Mouse (Mus musculus): Measurements from ENCODE around the gene Fam117b. TPM values are rescaled to one million over a fixed set of nuclear protein-coding genes. Genes with fewer than 3 reads are reported as not detected.
A peak's percentile ranks its signal among the peaks of the same experiment; 100 is the strongest.

The Fam117b gene
- total RNA-seq, 4 experiments from 2014 or later = 53.8 to 61.6 (median 54.3) TPM

DNA sequence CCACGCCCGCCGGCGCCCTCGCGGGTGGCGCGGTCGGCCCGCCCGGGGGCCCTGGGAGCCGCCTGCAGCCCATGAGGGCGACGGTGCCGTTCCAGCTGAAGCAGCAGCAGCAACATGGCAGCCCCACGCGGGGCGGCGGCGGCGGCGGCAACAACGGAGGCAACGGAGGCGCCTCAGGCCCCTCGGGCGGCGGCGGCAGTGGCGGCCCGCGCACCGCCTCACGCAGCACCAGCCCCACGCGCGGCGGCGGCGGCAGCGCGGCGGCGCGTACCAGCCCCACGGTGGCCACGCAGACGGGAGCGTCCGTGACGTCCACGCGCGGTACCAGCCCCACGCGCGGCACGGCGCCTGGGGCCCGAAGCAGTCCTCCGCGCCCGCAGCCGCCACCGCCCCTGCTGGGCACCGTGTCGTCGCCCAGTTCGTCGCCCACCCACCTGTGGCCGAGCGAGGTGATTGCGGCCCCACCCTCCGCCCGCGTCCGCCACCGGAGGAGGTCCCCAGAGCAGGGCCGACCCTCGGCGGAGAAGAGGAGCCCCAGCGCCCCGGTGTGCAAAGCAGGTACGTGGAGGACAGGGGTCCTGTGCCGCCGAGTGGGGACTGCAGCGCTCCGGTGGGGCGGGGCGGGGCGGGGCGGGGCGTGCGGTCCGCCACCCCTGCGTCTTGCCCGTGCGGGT lies 526 bp downstream of the Fam117b start:
- peak; percentile 28 to 58 for DNase-seq (ENCODE audit: low spot score in 2 of 2)

DNA sequence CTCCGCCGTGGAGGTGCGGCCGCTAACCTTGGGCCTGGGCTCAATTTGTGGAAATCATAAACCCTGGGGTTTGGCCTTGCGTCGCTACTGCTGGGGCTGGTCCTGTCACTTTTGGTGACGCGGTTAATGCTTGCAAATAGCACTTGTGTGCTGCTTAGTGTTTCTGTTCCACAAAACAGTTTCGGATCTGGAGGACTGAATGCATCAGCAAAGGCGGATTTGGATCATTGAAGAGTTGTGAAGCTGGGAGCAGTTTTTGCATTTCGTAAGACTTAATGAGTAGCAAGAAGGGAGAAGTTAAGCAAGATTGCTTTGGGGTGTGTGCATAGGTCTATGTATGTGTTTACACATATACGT lies 1.0 kb downstream of the Fam117b start:
- DNase-seq (ENCODE audit: low spot score in 2 of 2) = peak; percentile 16 to 22

DNA sequence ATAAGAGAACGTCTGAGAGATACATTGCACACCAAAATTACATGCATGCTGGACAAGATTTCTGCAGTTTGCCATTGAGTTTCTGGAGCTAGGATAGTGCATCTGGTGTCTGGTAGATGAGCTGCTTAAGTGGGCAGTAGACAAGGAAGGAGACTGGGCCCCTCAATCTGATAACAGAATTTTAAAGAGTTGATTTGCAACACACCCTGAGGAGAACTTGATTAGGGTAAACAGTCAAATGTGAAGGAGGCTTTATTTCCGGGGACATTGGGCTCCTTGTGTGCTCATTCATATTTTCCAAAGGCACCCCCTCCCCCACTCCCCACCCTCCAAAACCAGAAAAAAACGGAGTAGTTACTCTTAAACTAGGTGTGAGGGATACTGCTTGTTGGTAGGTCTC lies 2.0 kb downstream of the Fam117b start:
- DNase-seq (ENCODE audit: low spot score in 2 of 2) = no peak

DNA sequence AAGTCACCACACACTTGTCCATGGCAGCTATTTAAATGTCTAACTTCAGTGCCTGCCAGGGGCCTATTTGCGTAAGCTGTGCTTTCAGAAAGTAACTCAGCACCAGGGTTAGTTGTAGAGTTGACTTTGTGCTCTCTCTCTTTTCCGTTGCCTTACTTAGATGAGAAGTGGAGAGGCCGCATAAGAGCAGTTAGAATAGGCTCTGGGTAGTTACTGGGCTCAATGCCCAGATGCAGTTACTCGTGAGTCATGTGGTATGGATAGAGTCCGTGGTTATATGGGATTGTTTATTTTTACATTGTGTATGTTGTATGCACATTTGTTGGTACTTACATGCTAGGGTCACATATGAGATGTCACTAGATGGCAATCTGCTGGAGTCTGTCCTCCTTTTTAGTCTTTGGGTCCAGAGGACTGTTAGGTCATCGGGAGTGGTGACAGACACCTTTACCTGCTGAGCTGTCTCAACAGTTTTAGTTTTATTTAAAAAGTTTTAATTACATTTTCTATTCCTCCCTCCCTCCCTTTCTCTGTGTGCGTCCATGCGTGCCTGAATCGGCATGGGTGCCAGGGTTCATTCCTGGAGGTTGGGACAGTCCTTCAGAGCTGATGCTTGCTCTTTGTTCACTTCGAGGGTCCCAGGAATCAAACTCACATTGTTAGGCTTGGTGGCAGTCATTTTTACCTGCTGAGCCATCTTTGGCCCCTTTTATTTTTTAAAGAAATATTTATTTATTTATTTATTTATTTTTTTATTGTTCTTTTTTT lies 3.2 kb downstream of the Fam117b start:
- DNase-seq (ENCODE audit: low spot score in 2 of 2) = no peak

DNA sequence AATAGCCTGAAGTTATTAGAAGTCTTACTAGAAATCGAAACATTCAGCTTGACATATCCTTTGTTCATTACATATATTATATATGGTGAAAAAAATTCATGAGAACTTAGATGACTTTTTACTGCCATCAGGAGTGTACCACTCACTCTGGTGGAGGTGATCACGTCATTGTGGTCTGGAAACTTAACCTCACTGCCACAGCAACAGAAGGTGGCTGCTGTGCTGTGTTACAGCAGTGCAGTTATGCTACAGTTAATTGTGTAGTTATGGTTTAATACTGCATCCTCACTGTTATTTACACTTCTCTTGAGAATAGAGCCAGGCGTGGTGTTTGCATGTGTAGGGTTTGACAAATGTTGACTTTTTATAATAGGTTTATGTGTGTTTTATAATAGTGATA lies 4.6 kb downstream of the Fam117b start:
- DNase-seq (ENCODE audit: low spot score in 2 of 2) = no peak

DNA sequence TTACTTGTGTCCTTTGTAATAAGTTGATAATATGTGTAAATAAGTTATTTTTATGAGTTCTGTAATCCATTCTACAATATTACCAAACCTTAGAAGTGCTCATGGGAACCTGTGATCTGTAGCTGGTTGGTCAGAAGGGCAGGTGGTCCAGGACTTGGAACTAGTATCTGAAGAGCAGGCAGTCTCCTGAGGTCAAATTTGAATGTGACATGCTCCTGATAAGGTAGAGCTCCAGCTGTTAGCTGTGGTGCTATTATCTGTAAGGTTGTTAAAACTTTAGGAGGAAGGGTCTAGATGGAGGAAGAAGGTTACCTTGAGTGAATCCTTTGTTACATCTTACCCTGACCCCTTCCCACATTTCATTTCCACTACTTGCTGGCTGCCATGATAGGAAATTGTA lies 5.3 kb downstream of the Fam117b start:
- no peak for DNase-seq (ENCODE audit: low spot score in 2 of 2)

DNA sequence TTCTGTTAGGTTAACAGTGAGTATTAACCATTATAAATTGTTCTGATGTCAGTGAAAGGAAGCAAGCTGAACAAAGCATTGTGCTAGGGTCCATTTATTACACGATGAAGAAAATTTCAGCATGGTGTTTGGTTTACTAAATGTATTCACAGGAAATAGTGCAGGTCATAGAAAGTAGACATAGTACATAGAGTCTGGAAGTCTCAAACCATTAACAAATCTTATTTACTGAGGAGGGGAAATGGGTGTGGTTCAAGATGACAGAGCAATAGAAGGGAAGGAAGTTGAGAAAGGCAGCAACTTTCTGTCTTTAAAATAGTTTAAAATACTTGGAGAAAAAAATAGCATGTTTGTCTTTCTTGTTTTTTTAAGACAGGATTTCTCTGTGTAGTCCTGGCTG lies 10.4 kb downstream of the Fam117b start:
- DNase-seq (ENCODE audit: low spot score in 2 of 2) = no peak

DNA sequence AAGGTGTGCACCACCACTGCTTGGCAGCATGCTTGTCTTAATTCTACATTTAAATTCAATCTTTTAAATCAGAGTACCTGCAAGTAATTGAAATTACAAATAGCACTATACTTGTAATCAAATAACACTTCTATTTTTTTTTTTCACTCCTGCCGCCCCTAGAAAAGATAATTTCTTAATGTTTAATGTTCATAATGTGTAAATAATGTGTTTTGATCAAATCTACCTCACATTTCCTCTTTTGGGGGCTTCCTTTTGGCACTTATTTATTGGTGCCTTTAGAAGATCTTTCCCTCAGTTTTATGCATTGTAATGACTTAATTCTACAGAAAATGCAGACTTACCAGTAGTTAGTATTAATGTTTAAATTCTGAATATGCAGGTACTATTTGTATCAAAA lies 10.9 kb downstream of the Fam117b start:
- no peak for DNase-seq (ENCODE audit: low spot score in 2 of 2)

DNA sequence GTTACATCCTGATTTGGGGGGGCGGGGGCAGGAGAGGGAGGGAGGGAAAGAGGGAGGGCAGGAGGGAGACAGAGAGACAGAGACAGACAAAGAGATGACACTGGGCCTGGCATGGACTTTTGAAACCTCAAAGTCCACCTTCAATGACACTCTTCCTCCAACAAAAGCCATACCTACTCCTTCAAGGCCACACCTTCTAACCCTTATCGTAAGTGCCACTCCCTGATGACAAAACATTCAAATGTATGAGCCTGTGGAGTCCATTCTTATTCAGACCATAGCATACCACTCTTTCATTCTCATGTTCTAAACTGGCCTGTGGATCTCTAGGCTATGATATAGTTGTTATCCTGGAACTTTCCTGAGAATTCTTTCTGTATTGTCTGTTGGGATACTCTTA lies 11.6 kb downstream of the Fam117b start:
- no peak for DNase-seq (ENCODE audit: low spot score in 2 of 2)

DNA sequence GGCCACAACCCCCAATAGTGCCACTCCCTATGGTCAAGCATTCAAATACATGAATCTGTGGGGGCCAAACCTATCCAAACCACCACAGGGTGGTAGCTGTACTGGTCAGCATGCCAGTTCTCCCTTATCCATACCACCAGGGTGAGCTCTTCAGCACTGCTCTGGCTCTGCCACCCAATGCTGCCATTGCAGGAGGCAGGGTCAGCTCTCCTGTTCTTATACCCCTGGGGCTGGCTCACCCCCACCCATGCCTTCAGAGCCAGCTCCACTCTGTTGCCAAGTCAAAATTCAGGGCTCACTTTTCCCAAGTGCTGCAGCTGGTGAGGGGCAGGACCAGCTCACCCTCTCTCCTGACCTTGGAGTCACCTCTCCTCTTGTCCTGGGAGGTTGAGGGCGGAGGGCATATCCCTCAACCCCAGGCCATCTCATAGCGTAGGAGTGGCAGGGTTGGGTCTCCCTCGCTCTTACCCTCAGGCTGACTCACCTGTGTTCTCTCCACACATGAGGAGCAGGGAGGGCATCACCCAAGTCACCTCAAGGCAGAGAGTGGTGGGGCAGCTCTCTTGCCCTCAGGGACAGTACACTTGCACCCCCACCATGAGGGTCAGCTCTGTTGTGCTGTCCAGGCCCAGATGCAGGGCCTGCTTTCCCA lies 13.3 kb downstream of the Fam117b start:
- DNase-seq (ENCODE audit: low spot score in 2 of 2) = no peak

DNA sequence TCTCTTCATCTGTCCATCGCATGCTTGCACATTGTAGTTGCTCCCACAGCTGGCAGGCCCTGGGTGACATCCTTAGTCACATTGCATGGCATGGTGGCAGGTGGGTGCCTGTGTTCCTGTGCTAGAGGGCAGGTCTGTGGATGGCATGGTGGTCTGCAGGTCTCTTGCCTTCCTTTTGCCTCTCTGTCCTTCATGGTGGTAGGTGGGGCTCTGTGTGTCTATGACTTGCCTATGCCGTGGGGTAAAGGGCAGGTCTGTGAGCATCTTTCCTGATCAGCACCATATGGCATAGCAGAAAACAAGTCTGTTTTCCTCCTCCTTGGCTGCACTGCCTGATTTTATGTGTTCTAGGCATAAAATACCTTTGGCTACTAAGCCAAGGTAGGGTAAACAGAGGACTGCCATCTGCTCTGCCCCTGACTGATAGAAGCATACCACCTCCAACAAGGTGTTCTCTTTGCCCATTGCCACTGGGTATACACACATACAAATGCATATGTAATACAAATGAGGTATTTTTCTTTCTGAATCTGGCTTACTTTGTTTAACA lies 14.4 kb downstream of the Fam117b start:
- DNase-seq (ENCODE audit: low spot score in 2 of 2) = no peak

DNA sequence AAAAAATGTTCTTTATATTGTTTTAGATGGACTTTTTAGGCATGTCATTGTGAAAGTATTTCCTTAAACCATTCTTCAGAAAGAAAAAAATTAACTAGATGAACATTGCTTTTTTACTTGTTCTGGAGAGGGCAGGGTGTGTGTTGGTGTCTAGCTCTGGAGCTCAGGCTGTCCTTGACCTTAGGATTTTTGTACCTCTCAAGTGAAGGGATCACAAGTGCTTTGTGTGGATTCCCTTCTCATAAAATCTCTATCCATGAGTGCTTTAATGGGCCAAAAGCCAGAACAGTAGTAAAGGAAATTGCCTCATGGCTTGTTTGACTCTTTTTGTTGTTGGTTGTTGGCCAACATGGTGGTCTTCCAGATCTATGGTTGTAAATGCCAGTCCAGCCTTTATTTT lies 18.1 kb downstream of the Fam117b start:
- no peak for DNase-seq (ENCODE audit: low spot score in 2 of 2)

DNA sequence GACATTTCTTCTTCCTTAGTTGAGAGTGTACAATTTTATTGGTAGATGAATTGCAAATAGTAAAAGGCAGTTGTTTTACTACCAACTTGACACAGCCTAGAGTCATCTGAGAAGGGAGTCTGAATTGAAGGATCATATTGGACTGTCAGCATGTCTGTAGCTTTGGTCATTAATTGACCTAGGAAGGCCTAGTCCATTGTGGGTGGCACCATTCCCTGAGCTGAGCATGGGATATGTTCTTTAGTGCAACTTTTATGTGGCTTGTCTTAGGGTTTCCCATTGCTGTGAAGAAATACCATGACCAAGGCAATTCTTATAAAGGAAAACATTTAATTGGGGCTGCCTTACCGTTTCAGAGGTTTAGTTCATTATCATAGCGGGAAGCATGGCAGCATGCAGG lies 20.2 kb downstream of the Fam117b start:
- no peak for DNase-seq (ENCODE audit: low spot score in 2 of 2)

DNA sequence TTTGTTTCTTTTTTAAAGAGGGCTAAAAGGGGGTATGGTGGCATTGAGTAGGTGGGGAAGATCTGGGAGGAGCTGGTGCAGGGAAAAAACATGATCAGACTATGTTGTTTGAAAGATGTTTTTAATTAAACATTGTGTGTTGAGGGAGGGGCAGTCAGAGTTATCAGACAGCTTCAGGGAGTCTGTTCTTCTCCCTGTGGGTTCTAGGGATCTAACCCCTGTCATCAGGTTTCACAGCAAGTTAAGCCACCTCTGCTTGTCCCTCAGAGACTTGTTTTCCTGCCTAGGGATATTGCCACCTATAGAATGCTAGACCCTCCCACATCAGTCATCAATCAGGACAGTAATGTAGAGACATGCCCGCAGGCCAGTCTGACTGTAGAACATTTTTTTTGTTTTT lies 28.3 kb downstream of the Fam117b start:
- DNase-seq (ENCODE audit: low spot score in 2 of 2) = no peak

DNA sequence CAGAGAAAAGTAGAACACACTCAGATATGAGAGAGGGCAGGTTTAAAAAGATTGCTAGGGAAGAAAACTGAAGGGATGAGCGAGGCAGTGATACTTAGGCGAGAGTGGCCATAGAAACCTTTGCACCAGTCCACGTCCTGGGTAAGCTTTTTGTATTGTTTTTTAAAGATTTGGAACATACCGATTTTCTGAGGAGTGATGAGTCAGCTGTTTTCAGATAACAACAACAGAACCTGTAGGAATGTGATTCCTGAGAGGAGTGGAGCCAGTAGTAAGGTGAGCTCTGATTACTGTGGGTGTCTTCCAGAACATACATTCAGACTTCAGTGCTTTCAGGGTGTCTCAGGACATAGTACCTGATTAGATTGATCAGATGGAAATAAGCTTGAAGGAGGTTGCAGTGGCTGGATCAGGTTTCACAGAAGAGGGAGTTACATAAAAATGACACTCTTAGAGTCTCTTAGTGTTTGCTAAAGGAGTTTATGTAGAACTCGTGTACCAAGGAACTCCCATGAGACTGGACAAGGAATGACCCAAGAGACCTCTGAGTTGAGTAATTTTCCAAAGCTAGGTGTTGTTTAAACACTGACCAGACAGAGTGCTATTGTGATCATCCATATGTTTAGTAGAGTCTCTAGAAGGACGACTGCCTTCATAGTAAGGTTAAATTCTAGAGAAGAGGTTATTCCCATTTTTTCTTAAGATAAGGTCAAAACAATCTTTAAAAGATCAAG lies 29.4 kb downstream of the Fam117b start:
- DNase-seq (ENCODE audit: low spot score in 2 of 2) = no peak

DNA sequence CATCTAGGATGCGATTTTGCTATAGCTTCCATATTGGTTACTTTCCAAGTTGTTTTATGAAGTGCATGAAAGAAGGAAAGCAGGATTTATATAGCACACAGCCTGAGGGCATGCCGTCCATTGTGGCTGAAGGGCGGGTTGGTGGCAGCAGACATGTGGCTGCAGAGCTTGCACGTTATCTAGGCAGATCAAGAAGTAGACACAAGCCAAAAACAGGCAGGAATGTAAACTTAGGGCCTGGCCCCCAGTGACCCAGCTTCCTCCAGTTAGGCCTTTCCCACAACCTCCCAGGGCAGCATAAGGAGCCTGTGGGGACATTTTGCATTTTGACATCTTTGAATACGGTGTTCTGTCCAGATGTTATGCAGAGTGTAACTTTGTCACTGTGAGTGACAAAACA lies 31.0 kb downstream of the Fam117b start:
- DNase-seq (ENCODE audit: low spot score in 2 of 2) = no peak

DNA sequence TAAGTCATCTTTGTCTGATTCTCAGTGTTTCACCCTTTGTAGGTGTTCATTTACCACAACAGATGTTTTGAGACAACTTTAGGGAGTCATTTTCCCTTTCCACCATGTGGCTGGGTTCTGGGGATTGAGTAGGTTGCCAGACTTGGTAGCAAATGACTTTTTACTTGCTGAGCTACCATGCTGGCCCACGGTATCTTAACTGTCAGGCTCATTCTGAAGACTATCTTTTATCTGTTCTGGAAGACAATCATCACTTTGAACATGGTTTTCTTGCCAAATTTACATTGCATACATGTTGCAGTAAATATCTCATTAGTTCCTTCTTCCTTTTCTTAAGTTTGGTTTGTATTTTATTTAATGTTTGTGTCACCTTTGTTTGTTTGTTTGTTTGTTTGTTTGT lies 33.2 kb downstream of the Fam117b start:
- no peak for DNase-seq (ENCODE audit: low spot score in 2 of 2)

DNA sequence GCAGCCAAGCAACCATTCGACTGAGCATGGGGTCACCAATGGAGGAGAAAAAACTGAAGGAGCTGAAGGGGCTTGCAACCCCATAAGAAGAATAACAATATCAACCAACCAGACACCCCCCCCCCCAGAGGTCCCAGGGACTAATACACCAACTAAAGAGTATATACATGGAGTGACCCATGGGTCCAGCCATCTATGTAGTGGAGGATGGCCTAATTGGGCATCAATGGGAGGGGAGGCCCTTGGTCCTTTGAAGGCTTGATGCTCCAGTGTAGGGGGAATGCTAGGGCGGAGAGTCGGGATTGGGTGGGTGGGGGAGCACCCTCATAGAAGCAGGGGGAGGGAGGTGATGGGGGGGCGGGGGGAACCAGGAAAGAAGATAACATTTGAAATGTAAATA lies 34.7 kb downstream of the Fam117b start:
- DNase-seq (ENCODE audit: low spot score in 2 of 2) = no peak

DNA sequence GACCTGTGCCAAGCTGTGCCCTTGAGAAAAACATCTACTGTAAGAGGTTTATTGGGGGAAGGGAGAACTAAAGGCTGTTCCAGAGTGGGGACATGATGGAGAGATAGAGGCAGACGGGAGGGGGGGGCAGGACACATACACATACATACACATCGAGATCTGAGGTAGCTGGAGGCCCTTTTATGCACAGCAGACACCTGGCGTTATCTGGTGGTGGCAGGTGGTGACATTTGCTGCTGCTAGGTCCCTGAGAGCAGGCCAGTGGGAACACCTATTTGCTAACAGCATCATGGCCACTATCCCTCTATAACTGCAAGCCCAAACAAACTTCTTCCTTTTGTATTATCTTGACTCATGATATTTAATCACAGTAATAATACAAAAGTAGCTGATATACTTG lies 44.4 kb downstream of the Fam117b start:
- DNase-seq (ENCODE audit: low spot score in 2 of 2) = no peak

DNA sequence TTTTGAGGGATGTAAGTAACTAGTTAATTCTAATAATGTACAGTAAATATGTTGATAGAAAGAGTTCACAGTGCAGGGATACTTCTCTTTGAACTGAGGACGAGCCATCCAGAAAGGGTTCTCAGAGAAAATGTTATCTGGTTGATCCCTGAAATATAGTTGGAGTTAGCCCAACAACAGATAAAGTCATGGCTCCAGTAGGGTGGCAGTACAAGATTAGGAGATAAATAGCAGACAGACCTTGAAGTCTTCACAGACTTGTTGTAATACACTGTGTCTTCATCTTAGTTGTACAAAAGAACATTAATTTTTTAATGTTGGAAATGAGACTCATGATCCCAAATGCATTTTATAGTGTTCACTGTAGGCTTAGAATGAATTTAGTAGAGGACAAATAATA lies 47.1 kb downstream of the Fam117b start:
- DNase-seq (ENCODE audit: low spot score in 2 of 2) = no peak

DNA sequence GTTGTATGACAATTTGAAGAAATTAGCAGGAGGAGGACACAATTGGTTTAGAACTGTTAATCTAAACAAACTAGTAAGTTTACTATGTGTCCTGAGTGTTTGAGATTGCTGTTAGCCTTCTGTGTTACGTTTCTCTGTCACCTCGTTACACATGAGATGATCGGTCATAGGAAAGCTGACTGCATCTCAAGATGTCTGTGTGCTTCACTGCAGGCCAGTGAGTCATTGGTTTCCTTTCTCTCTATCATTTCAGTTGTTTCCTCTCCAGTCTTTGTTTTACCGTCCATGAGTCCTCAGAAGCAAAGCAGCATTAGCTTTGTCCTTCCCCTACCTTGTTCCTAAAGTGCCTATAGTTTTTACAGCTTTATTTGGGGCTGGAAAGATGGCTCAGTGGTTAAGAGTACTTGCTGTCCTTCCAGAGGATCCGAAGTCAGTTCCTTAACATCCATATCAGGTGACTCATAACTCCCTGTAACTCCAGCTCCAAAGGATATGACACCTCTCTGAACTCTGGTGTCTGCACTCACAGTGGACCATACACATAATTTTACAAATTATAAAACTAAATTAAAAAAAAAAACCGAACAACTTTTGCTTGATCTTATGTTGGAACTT lies 53.5 kb downstream of the Fam117b start:
- no peak for DNase-seq (ENCODE audit: low spot score in 2 of 2)

All from layer of hippocampus, adult 8-10 months (tissue).